Mouse (Mus musculus) neural tube, embryonic 15.5 days (tissue): ENCODE results near the gene Stard5. TPM values are rescaled to one million over a fixed set of nuclear protein-coding genes. Genes with fewer than 3 reads are reported as not detected.

Experiments
- ATAC-seq: fragments of 200-750 bp; cut with Nextera tagmentation; 2 replicates; pipeline ENCODE4 v1.8.0; 2017; ENCODE audit warnings: mild to moderate bottlenecking, moderate TSS enrichment, moderate library complexity; ENCODE audit not compliant: low FRiP score
- H3K27ac ChIP-seq: fragments of 300-500 bp; sonication (generic); replicated peaks from 2 replicates; pipeline ENCODE4 v1.5.1; 2015; ENCODE audit warnings: mild to moderate bottlenecking, inconsistent platforms
- H3K27me3 ChIP-seq: fragments of 300-500 bp; sonication (generic); replicated peaks from 2 replicates; pipeline ENCODE4 v1.6.1; 2015; ENCODE audit warnings: inconsistent platforms
- H3K36me3 ChIP-seq: fragments of 300-500 bp; sonication (generic); 2 replicates; pipeline ENCODE4 v1.6.1; 2015; ENCODE audit warnings: inconsistent platforms
- H3K4me1 ChIP-seq: fragments of 300-500 bp; sonication (generic); 2 replicates; pipeline ENCODE4 v1.6.1; 2015; ENCODE audit warnings: inconsistent platforms
- H3K4me2 ChIP-seq: fragments of 300-500 bp; sonication (generic); 2 replicates; pipeline ENCODE4 v1.6.1; 2015; ENCODE audit warnings: inconsistent platforms, mild to moderate bottlenecking, moderate library complexity
- H3K4me3 ChIP-seq: fragments of 300-500 bp; sonication (generic); replicated peaks from 2 replicates; pipeline ENCODE4 v1.5.1; 2015; ENCODE audit warnings: mild to moderate bottlenecking, inconsistent platforms
- H3K9ac ChIP-seq: fragments of 300-500 bp; sonication (generic); replicated peaks from 2 replicates; pipeline ENCODE4 v1.6.1; 2015; ENCODE audit warnings: mild to moderate bottlenecking, inconsistent platforms
- H3K9me3 ChIP-seq: fragments of 300-500 bp; sonication (generic); replicated peaks from 2 replicates; pipeline ENCODE4 v1.6.1; 2016; ENCODE audit warnings: inconsistent platforms
- WGBS: fragments of 180-500 bp; shearing (Covaris S2); methylation state at CpG from one replicate; pipeline ENCODE4 v1.1.7; 2015; ENCODE audit warnings: mixed read lengths; 5-methylcytosine and 5-hydroxymethylcytosine counted together
- polyA plus RNA-seq: library from polyadenylated mRNA; unstranded; fragments of >200 nt; fragmentation: Nextera tagmentation; extraction: Ambion mirVana; gene quantifications from 2 replicates; pipeline ENCODE4 v1.2.1, GENCODE M21; 2015

Gene Stard5
- polyA plus RNA-seq, 1 experiment from 2014 or later: 5.8 TPM

GRCm38 (mm10) chr7:83654196-83654595 is 22.4 kb downstream of the Stard5 start:
- no peaks in the 10 kb centered on the region for H3K9me3 ChIP-seq
- no peak overlapping the region for H3K4me3 ChIP-seq
- H3K4me1 ChIP-seq: no peaks in the 10 kb centered on the region
- H3K9ac ChIP-seq: no peak overlapping the region
- H3K27me3 ChIP-seq: no peaks in the 10 kb centered on the region
- no peak overlapping the region for H3K4me2 ChIP-seq
- ATAC-seq: no peak
- H3K36me3 ChIP-seq: no peaks in the 10 kb centered on the region
- WGBS: 78% methylated on average over 2 of the region's 2 CpGs
- H3K27ac ChIP-seq: no peak overlapping the region

GRCm38 (mm10) chr7:83654938-83655630 is 23.3 kb downstream of the Stard5 start:
- no peaks in the 10 kb centered on the region for H3K9me3 ChIP-seq
- no peak for ATAC-seq
- WGBS: 68% methylated on average over 5 of the region's 5 CpGs
- no peak overlapping the region for H3K27ac ChIP-seq
- no peak overlapping the region for H3K4me2 ChIP-seq
- H3K4me1 ChIP-seq: no peaks in the 10 kb centered on the region
- H3K27me3 ChIP-seq: no peaks in the 10 kb centered on the region
- no peak overlapping the region for H3K9ac ChIP-seq
- H3K36me3 ChIP-seq: no peaks in the 10 kb centered on the region
- H3K4me3 ChIP-seq: no peak overlapping the region

GRCm38 (mm10) chr7:83658716-83659115 is 27.0 kb downstream of the Stard5 start:
- no peaks in the 10 kb centered on the region for H3K9me3 ChIP-seq
- no peak for ATAC-seq
- 57% methylated on average over 1 of the region's 1 CpGs for WGBS

GRCm38 (mm10) chr7:83659159-83660065 is 27.7 kb downstream of the Stard5 start:
- no peak for ATAC-seq
- H3K27ac ChIP-seq: no peak overlapping the region
- no peak overlapping the region for H3K4me3 ChIP-seq
- H3K4me1 ChIP-seq: no peaks in the 10 kb centered on the region
- WGBS: 84% methylated on average over 9 of the region's 9 CpGs
- no peaks in the 10 kb centered on the region for H3K27me3 ChIP-seq
- H3K9ac ChIP-seq: no peak overlapping the region
- H3K36me3 ChIP-seq: no peaks in the 10 kb centered on the region
- no peaks in the 10 kb centered on the region for H3K9me3 ChIP-seq
- H3K4me2 ChIP-seq: no peak overlapping the region

More at GRCm38 (mm10) chr7:83658716-83659115, 27.0 kb downstream of the Stard5 start:
- H3K9ac ChIP-seq: no peak overlapping the region
- no peak overlapping the region for H3K4me2 ChIP-seq
- no peak overlapping the region for H3K4me3 ChIP-seq
- H3K36me3 ChIP-seq: no peaks in the 10 kb centered on the region
- no peaks in the 10 kb centered on the region for H3K27me3 ChIP-seq
- H3K4me1 ChIP-seq: no peaks in the 10 kb centered on the region
- H3K27ac ChIP-seq: no peak overlapping the region

GRCm38 (mm10) chr7:83660273-83660691 is 28.5 kb downstream of the Stard5 start:
- Histone ChIP-seq H3K27me3 (no peaks in the 10 kb centered on the region), H3K4me3 (no peak overlapping the region), H3K4me1 (no peaks in the 10 kb centered on the region), H3K27ac (no peak overlapping the region), H3K9ac (no peak overlapping the region), H3K36me3 (no peaks in the 10 kb centered on the region), H3K9me3 (no peaks in the 10 kb centered on the region), H3K4me2 (no peak overlapping the region)
- 96% methylated on average over 11 of the region's 11 CpGs for WGBS
- ATAC-seq: no peak

- Histone ChIP-seq H3K4me1 (no peaks in the 10 kb centered on the region), H3K9me3 (no peaks in the 10 kb centered on the region), H3K4me2 (no peak overlapping the region), H3K36me3 (no peaks in the 10 kb centered on the region), H3K27ac (no peak overlapping the region), H3K4me3 (no peak overlapping the region), H3K27me3 (no peaks in the 10 kb centered on the region), H3K9ac (no peak overlapping the region)
- 91% methylated on average over 10 of the region's 10 CpGs for WGBS
- ATAC-seq: no peak
Measured at GRCm38 (mm10) chr7:83661031-83661430, 29.3 kb downstream of the Stard5 start.

GRCm38 (mm10) chr7:83661763-83662162 is 30.0 kb downstream of the Stard5 start:
- Histone ChIP-seq H3K27ac (no peak overlapping the region), H3K9me3 (no peaks in the 10 kb centered on the region), H3K36me3 (no peaks in the 10 kb centered on the region), H3K4me2 (no peak overlapping the region), H3K27me3 (no peaks in the 10 kb centered on the region), H3K9ac (no peak overlapping the region), H3K4me1 (no peaks in the 10 kb centered on the region), H3K4me3 (no peak overlapping the region)
- WGBS: 92% methylated on average over 3 of the region's 3 CpGs
- ATAC-seq: no peak

GRCm38 (mm10) chr7:83662711-83663375 is 31.1 kb downstream of the Stard5 start:
- H3K9ac ChIP-seq: no peak overlapping the region
- no peaks in the 10 kb centered on the region for H3K9me3 ChIP-seq
- whole genome bisulfite sequencing: 90% methylated on average over 6 of the region's 6 CpGs
- no peak overlapping the region for H3K27ac ChIP-seq
- no peak overlapping the region for H3K4me3 ChIP-seq
- no peaks in the 10 kb centered on the region for H3K36me3 ChIP-seq
- no peak for ATAC-seq
- no peaks in the 10 kb centered on the region for H3K27me3 ChIP-seq
- no peaks in the 10 kb centered on the region for H3K4me1 ChIP-seq
- H3K4me2 ChIP-seq: no peak overlapping the region

GRCm38 (mm10) chr7:83666087-83666595 is 34.4 kb downstream of the Stard5 start:
- Histone ChIP-seq H3K4me3 (no peak overlapping the region), H3K36me3 (no peaks in the 10 kb centered on the region), H3K27ac (no peak overlapping the region), H3K9me3 (no peaks in the 10 kb centered on the region), H3K27me3 (no peaks in the 10 kb centered on the region), H3K9ac (no peak overlapping the region), H3K4me2 (no peak overlapping the region), H3K4me1 (no peaks in the 10 kb centered on the region)
- 87% methylated on average over 4 of the region's 4 CpGs for WGBS
- ATAC-seq: no peak

- no peak overlapping the region for H3K4me2 ChIP-seq
- H3K9ac ChIP-seq: no peak overlapping the region
- no peaks in the 10 kb centered on the region for H3K36me3 ChIP-seq
- H3K27ac ChIP-seq: no peak overlapping the region
- ATAC-seq: no peak
- H3K27me3 ChIP-seq: no peaks in the 10 kb centered on the region
- 80% methylated on average over 5 of the region's 5 CpGs for WGBS
- no peaks in the 10 kb centered on the region for H3K9me3 ChIP-seq
- H3K4me3 ChIP-seq: no peak overlapping the region
- no peaks in the 10 kb centered on the region for H3K4me1 ChIP-seq
Measured at GRCm38 (mm10) chr7:83667936-83668645, 36.3 kb downstream of the Stard5 start.

GRCm38 (mm10) chr7:83668724-83669123 is 37.0 kb downstream of the Stard5 start:
- Histone ChIP-seq H3K27me3 (no peaks in the 10 kb centered on the region), H3K4me1 (no peaks in the 10 kb centered on the region), H3K9me3 (no peaks in the 10 kb centered on the region), H3K27ac (no peak overlapping the region), H3K9ac (no peak overlapping the region), H3K4me3 (no peak overlapping the region), H3K4me2 (no peak overlapping the region), H3K36me3 (no peaks in the 10 kb centered on the region)
- peak; percentile 73; the same call in 1 of the 2 replicates for ATAC-seq
- 11% methylated on average over 1 of the region's 1 CpGs for WGBS
